Mouse (Mus musculus) thymus, postnatal 4 days (tissue): ENCODE results near the gene Ddx50.

Experiments
- DNase-seq: peaks from one replicate; pipeline ENCODE4 v3.0.0; 2021

Gene Ddx50

GRCm38 (mm10) chr10:62650881-62651810, at the start of gene Ddx50:
Gene Ddx50, minus strand, starts transcription at chr10:62651218.
- peak; percentile 95 for DNase-seq

GRCm38 (mm10) chr10:62692771-62693170, 41.8 kb upstream of the Ddx50 start:
- no peak for DNase-seq

- DNase-seq, result no peak
Measured at GRCm38 (mm10) chr10:62692244-62692643, 41.2 kb upstream of the Ddx50 start.

GRCm38 (mm10) chr10:62687032-62687674, 36.1 kb upstream of the Ddx50 start:
- DNase-seq, result no peak

- peak; percentile 47 for DNase-seq
Measured at GRCm38 (mm10) chr10:62683043-62683442, 32.0 kb upstream of the Ddx50 start.

- peak; percentile 38 for DNase-seq
Measured at GRCm38 (mm10) chr10:62679833-62680232, 28.8 kb upstream of the Ddx50 start.

- DNase-seq, result no peak
Measured at GRCm38 (mm10) chr10:62677329-62677728, 26.3 kb upstream of the Ddx50 start.

GRCm38 (mm10) chr10:62676196-62676595, 25.2 kb upstream of the Ddx50 start:
- DNase-seq, result no peak

GRCm38 (mm10) chr10:62672359-62672758, 21.3 kb upstream of the Ddx50 start:
- no peak for DNase-seq

GRCm38 (mm10) chr10:62669245-62669644, 18.2 kb upstream of the Ddx50 start:
- DNase-seq, result no peak

- no peak for DNase-seq
Measured at GRCm38 (mm10) chr10:62668463-62668862, 17.4 kb upstream of the Ddx50 start.

GRCm38 (mm10) chr10:62668043-62668442, 17.0 kb upstream of the Ddx50 start:
- no peak for DNase-seq

- peak; percentile 63 for DNase-seq
Measured at GRCm38 (mm10) chr10:62664963-62665590, 14.1 kb upstream of the Ddx50 start.

GRCm38 (mm10) chr10:62664171-62664570, 13.2 kb upstream of the Ddx50 start:
- no peak for DNase-seq

- DNase-seq, result no peak
Measured at GRCm38 (mm10) chr10:62656711-62657110, 5.7 kb upstream of the Ddx50 start.

- no peak for DNase-seq
Measured at GRCm38 (mm10) chr10:62651961-62652360, 943 bp upstream of the Ddx50 start.

- no peak for DNase-seq
Measured at GRCm38 (mm10) chr10:62650358-62650782, 648 bp downstream of the Ddx50 start.

- no peak for DNase-seq
Measured at GRCm38 (mm10) chr10:62604161-62604560, 46.9 kb downstream of the Ddx50 start.

- no peak for DNase-seq
Measured at GRCm38 (mm10) chr10:62603233-62604030, 47.6 kb downstream of the Ddx50 start.

GRCm38 (mm10) chr10:62602177-62603040, 48.6 kb downstream of the Ddx50 start, which contains the start of gene Ddx21:
Gene Ddx21, minus strand, starts transcription at chr10:62602281.
- peak; percentile 93 for DNase-seq

- DNase-seq, result no peak
Measured at GRCm38 (mm10) chr10:62601833-62602176, 49.2 kb downstream of the Ddx50 start.
